Mouse (Mus musculus) thymus, adult 18-20 months (tissue): ENCODE data around the gene Mrpl54.

Source experiments
- DNase-seq, 2 experiments: peaks; one replicate each; pipeline ENCODE4 v3.0.0; 2022; ENCODE audit warnings: mixed read lengths in 2 of 2

Mrpl54 gene

DNA sequence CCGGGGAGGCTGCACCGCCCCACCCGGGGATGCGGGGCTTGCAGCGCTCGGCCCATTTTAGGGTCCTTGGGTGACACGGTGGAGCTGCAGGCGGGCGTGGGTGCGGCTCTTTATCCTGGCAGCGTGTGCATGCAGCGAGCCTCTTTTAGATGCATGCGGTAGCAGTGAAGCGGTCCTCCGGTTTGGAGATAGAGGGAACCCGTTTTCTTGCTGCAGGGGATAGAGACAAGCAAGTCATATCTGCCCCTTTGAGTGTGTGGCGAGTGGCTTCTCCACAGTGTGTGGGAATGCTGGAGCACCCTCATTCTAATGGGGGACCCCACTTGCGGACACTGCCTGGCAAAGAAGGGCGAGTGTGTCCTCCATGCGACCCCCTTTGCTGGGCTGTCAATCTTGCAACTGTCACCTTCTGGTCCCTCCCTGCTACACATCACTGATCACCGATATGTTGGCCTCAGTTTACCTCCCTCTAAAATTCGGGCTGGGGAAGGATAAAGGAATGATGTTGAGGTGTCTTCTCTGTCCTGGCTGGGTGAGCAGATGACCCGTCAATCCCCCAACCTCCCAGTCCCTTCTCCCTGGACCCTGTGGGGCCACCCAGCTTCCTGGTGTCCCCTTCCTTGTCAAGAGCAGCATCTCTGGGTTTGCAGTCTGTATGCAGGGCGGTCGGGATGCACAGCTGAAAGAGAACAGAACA is 26.7 kb upstream of the Mrpl54 start:
- DNase-seq: peak in 1 of 2 experiments; percentile 63

DNA sequence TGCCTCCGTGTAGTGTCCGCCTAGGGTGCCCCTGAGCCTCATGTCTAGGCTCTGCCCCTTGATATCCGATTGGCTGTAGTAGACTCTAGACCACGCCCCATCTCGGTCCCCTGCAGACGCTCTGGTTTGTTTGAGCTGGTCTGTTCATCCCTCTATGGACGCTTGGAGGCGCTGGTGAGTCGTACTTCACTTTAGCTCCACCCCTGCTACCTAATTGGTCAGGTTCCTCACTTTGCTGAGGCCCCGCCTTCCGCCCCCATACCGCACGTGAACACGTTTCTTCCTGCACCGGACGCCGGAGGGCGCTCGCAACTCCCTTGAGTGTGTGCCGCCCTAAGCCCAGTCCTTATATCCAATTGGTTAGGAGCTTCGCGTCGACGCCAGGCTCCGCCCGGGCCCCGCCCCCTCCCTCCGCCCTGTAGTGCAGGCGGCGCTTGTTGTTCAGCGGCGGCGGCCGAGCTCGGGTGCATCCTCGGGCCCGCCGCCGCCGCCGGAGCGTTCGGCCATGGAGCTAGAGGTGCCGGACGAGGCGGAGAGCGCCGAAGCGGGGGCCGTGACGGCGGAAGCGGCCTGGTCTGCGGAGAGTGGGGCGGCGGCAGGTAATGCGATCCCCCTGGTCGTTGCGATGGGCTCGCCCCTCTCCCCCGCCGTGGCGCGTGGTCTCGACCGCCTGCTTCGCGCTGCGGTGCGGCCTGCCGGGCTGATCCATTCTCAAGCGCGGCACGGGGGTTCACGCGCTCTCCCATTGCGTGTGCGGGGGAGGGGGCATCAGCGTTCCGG is 26.0 kb upstream of the Mrpl54 start, which contains the start of gene Pip5k1c:
Pip5k1c (plus strand) TSS at position 410 of the 780 bp plus-strand sequence.
- DNase-seq: peak; percentile 99 to 100

DNA sequence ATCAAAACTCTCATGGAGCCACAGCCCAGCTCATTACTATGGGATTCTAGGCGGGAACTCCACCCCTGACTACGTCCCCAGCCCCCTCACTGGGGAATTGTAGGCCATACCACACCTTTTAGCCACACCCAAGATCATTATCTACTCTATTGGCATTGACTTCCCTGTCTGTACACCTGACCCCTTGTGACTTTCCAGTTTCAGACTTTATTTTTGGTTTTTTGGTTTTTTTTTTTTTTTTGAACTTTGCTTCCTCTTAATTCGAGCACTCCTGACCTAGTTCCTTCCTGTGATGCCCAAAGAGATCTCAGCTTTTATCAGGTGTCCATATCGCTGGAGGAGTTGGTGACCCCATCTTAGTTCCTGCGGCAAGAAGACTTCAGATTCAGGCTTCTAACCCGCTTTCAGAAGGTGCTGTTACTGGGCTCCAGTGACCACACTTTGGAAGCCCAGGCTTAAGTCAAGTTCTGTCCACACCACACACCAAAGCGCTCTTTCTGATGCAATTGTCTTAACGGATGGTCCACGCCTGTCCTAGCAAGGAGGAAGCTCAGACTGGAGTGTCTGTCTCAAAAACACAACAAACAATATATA is 24.9 kb upstream of the Mrpl54 start, which contains the start of gene Tjp3:
Tjp3 (minus strand) TSS at position 71 of the 594 bp plus-strand sequence.
- no peak for DNase-seq

DNA sequence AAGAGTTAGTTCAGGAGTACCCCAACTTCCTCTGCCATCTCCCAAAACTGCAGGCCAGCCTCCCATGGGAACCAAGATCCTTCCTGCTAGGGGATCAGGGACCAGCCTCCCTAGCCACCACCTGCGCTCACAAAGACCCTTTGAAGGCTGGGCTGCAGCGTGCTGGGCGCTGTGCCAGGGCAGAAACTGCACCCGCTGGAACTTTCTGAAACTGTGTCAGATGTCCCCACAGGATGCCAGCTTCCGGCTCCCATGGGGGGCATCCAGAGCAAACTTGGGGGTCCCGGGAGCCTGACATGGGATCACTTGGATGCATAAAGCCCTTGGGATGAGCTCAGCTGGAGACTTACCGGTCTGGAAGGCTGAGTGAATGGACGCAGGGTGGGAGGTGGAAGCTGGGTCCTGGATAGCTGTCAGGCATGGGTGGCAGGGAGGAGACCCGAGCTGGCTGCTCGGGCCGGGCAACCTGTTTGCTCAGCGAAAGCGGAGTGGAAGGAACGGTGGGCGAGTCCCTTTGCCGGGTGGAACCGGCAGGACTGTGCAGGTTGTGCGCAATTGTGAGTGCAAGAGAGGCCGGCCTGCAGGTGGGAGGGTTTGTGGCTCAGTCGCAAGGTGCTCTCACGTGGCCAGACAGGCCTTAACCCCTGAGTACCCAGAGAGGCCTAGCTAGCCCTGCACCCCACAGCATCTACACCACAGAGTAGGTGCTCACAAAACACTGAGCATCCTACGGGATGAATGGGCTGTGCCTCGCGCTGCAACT is 24.1 kb upstream of the Mrpl54 start:
- DNase-seq: peak; percentile 66 to 75

DNA sequence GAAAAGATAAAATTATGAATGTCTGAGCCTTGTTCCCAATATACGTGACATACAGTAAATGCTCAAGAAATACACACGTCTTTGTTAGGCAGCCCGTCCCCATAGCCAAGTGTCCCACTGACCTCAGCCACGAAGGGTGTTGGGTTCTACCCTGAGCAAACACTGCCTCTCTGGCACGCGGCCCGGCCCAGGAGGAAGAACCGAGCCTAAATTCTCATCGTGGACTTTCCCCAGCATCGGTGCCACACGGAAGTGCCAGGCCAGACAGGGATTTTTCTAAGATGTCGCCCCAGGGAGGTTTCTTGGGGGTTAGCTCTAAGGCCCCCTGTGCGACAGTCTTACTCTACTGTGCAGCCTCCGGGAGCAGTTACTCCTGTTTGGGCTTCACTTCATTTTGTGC is 23.1 kb upstream of the Mrpl54 start:
- DNase-seq: no peak

DNA sequence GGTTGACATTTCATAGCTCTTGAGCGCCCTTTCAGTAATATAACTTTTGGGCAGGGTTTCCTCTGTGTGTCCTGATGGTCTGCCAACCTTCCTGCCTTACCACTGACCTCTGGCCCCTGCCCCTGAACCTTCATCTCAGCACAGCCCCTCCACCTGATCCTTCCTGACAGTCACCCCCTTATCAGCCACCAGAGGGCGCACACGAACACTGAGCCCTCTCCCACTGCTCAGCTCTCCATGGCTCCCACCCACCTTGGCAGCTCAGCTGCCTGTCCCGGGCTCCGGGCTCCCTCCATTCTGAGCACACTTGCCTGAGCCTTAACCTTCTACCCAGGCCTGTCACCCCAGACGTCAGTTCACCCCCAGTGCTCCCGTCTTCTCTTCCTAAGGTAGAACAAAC is 22.5 kb upstream of the Mrpl54 start:
- peak in 1 of 2 experiments; percentile 63 for DNase-seq

DNA sequence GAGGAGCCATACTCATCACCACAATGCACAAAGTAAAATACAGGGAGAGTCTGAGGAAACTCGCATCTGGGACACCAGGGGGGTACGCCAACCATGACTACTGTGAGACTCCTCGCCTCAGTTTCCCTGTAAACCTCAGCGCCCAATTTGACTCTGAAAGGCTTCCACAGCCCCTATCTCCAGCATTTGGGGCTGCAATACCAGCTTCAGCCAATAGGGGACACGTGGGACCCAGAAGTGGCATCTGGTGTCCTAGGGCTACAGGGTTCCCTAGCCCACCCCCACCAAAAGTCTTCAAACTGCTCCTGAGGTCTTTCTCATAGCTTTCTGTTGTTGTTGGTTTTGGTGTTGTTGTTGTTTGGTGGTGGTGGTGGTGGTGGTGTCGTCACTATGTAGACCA is 21.9 kb upstream of the Mrpl54 start:
- no peak for DNase-seq

DNA sequence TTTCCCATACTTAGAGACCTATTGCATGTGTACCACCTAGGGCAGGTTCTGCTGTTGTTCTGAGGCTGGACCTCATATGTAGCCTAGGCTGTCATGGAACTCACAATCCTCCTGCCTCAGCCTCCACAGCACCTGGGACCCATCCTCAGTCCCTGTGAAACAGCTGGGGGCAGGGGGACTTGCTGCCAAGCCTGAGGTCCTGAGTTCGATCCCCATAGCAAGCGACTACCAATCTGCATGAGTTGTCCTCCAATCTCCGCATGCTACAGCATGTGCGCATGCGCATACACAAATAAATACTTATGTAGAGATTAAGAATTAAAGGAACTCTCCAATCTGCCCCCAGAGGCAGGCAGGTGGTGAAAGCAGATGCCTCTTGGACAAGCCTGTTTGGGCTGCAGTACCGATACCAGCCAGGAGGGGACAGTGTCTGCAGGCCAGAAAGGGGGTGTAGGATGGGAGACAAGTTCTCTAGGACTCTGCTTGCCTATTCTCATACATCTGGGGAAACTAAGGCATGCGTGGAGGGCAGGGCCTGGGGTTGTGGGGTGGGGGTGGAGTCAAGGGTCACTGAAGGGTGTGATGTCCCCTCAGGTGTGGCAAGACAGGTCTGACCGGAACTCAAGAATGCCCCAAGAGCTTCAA is 20.9 kb upstream of the Mrpl54 start:
- no peak for DNase-seq

DNA sequence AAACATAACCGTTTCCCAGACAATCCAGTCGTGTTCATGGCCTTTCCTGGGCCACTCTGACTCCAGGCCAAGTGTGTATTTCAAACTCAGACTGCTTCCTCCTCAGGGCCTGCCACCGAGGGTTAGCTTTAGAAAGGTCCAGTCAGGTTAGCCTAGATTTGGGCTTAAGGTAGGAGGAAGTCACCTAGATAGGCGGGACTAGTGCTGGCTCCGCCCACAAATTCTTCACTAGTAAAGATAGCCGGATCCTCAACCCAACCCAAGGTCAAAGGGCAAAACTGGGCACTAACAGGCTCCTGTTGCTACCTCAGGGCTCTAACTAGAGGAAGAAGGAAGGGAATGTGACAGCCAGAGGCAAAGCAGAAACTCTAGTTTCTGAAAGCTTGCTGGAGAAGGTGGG is 19.9 kb upstream of the Mrpl54 start:
- no peak for DNase-seq

DNA sequence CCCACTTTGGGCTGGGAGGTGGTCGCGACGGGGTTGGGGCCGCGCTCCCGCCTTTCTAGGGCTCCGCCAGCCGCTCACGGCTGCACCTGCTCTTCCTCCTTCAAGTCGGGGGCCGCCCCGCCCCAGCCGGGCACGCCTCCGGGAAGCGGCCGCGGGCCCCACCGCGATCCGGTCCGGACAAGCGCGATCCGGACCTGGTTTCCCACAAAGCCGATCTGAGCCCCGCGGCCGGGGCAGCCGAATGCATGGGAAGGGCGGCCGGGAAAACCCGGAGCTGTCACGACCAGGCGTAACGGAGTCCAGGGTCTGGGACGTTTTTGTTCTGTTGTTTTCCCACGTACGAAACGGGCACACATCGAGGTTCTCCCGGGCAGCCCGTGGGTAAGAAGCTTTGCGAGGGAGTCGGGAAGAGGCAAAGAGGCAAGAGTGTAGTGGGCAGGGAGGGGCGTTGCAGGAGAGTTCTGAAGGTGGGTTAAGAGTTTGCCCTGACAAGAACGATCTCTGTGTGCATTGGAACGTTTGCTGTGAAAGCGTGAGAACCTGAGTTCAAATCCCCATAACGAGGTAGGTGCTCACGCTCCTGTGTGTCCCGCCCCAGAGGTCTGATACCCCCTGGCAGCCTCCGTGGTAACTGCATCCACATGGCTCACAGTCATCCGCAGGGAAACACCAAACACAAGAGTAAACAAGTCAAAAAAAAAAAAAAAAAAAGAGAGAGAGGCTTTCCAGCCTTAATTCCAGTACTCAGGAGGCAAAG is 19.1 kb upstream of the Mrpl54 start:
- peak; percentile 87 to 89 for DNase-seq

DNA sequence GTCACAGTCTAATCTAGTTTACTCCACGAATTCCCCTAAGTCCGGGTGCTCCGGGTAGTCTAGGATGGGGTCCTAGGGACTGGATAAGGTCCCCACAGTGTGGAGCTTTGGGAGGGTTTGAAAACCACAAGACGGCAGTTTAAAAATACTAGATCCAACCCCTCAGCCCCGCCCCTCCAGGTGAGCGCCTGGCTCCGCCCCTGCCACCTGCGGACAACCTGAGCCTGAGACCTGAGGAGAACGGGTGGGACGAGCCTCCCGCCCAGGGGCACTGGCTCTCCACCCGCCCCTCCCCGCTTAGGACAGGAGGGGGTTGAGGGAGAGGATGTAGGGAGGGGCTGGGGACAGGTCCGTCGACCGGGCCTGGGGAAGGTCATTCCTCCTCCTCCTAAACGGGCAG is 18.0 kb upstream of the Mrpl54 start:
- DNase-seq: no peak

DNA sequence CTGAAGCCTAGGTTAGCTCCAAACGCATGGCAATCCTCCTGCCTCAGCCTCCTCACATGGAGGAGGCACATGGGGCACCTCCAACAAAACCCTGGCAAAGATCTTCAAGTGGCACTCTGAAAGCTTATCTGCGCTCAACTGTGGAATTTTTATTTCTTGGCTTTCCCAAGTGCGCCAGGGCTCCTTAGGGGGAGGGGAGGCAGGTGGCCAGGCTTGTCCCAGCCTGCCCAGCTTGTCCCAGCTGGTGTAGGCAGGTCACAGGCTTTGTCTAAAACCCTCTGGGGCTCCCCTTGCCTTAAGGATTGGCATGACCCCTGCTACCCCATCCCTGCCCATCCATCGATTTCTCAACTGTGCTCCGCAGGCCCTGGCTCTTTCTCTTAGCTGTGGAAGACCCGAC is 17.5 kb upstream of the Mrpl54 start:
- no peak for DNase-seq

DNA sequence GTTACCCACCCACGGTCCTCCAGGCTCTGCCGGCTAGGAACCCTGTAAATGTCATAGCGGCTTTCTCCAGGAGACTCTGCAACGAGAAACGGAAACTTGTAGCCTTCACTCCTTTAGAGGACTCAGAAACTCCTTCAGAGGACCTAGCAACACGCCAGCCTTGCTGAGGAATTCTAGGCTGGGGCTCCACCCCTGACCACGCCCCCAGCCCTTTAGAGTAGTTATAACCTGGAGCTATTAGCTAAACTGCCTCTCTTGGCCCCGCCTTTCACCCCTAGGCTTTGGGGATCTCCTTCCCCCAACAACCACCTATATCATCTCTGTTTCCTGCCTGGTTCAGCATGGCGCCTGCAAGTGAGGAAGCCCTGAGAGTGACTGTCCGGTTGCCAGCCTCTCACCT is 12.8 kb upstream of the Mrpl54 start:
- DNase-seq: no peak

DNA sequence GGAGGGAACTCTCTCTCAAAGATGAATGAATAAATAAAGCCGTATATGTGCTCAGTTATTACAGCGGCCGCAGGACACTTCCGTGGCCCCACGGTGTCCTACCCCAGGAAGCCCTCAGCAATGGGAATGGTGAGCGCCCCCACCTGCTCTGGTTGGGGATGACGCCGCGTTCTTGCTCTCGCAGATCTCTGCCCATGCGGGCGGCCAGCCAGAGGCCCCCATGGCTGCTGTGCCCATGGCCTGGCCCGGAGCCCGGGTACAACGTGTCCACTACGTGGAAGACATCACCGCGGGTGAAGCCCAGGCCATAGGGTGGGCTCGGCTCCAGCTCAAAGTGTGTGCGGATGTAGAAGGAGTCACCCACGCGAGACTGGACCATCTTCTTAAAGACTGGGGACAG is 10.9 kb upstream of the Mrpl54 start:
- no peak for DNase-seq

DNA sequence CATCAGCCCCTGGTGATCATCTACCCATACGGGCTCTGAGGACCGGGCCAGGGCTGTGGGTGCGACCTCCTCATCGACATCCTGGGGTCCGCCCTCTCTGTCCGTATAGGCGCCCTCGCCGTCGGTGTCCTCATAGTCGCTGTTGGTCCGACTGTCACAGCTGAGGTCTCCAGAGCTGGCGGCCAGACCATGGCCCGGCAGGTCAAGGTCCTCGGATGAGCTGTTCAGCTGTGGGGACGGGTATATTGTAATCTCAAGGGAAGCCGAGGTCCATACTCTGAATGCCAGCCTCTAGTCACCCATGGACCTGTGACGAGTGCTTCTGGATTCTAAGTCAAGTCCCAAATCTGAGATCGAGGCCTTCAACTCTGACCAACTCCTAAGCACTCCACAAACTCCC is 7.1 kb upstream of the Mrpl54 start:
- no peak for DNase-seq

DNA sequence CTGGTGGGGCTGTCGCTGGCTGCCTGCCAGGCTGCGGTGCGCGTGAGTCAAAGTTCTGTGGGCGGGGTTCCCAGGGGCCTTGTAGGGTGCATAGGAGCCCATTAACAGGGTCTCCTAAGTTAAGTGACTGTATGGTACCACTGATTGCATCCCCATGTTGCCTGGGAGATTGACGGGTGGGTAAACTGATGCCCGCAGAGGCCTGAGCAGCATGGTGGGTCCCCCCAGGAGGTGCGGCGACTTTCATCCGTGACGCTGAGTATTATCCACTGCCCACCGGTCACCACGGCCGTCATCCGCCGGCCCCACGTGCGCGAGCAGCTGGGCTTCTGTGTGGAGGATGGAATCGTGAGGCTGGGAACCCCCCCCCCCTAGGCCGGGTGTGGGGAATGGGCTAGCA is 5.6 kb upstream of the Mrpl54 start:
- DNase-seq: no peak

DNA sequence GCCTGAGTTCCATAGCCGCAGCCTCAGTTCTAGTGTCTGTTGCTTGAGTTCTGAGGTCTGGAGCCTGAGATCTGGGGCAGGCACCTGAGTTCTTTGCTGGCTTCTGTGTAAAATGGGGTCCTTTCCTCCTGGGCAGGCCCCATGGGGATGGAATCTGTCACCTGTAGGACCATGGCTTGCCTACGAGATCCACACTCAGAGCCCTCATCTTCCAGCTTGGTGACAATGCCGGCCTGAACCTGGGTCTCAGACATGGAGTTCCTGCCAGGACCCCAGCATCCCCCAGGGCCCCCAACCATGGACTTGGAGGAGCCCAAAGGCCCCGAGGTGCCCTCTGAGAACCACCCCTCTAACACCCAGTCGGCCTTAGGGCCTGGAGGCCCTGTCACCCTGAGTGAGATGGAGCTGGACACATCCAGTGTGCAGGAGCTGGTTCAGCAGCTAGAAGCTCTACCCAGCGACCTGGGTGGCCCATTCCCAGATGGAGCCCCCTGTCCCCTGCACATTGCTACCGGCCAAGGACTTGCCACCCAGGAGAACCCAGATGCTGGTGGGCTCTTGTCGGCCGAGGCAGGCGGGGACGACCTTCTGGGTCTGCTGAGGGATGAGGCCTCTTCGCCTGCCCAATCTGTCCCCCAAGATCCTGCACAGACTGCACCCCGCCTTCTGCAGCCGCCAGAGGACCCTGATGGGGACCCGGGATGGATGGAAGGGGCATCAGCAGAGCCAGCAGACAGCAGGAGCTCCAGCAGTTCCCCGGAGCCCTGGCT is 2.1 kb upstream of the Mrpl54 start:
- DNase-seq: no peak

DNA sequence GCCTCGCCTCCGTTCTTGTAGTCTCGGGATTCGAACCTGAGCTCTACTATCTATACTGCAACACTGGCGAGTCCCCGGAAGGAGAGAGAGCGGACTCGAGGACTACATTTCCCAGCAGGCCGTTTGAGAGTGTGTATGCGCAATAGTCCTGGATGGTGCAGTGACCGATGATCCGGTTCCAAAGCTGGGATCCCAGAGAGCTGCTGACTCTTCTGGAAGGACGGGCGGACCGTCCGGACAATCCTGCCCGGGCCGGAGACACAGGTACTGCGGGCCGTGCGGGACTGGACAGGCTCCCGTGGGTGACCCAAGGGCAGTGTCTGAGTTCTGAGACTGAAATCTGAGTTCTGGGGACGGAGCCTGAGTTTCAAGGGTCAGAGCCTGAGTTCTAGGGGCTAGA is 1.3 kb upstream of the Mrpl54 start:
- peak in 1 of 2 experiments; percentile 69 for DNase-seq

DNA sequence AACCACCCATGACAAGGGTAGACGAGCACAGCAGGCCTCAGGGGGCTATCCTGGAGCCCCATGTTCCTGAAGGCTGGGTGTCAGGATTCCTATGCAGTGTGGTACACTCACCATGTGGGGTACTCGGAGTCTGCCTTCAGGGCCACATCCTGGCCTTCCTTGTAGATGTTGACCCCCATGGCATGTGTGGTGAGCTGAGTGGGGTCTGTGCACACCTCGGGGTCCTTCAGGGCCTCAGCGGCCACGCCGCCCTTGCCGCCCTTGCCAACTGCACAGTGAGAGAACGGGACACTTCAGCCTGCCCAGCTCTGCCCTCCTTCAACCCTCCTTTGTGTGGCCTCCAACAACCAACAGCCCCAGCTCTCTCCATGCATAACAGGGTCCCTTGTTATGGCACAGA is 1.2 kb downstream of the Mrpl54 start:
- DNase-seq: no peak

DNA sequence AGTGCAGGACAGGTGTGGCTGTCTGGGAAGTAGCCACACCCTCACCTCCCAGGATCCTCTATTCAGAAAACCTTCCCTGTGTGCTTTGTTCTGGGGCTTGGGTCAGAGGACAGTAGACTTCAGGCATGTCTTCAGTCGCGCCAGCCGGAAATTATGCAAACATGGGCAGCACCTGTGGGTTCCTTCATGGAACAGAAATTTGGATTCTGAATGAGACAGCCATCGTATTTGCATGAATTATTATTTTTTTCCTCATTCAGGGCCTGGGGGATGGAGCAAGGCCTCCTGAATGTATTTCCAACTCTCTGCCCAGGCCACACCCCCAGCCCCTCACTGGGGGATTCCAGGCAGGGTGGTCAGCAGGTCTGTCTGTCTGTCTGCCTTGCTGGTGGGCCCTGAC is 5.7 kb downstream of the Mrpl54 start:
- DNase-seq: no peak
